Mouse (Mus musculus) adrenal gland, adult 8-10 months (tissue): ENCODE data around the gene H2-Eb2. TPM values are rescaled to one million over a fixed set of nuclear protein-coding genes. Genes with fewer than 3 reads are reported as not detected.

Experiments used
- DNase-seq: peaks from one replicate; pipeline ENCODE4 v3.0.0; 2022
- total RNA-seq, 4 experiments: library from RNA; stranded (reverse); gene quantifications; 2 replicates each; pipeline ENCODE4 v1.2.4; 2022

H2-Eb2 gene
- total RNA-seq, 4 experiments from 2014 or later = not detected

DNA sequence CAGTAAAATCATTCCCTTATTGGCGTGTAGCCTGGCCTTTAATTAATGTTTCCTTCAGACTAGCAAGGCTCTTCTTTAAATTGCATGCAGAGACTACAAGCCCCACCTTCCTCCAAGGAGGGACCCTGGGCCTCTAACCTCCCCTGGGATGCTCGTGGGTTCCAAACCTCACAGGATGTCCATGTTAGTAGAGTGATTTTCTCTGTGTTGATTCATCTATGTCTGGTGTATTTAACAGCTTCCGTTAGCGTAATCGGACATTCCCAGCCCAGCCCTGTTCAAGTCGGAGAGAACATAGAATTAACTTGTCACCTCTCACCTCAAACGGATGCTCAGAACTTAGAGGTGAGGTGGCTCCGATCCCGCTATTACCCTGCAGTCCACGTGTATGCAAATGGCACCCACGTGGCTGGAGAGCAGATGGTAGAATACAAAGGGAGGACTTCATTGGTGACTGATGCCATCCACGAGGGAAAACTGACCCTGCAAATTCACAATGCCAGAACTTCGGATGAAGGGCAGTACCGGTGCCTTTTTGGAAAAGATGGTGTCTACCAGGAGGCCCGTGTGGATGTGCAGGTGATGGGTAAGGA, 37.6 kb downstream of the H2-Eb2 start:
- no peak for DNase-seq

DNA sequence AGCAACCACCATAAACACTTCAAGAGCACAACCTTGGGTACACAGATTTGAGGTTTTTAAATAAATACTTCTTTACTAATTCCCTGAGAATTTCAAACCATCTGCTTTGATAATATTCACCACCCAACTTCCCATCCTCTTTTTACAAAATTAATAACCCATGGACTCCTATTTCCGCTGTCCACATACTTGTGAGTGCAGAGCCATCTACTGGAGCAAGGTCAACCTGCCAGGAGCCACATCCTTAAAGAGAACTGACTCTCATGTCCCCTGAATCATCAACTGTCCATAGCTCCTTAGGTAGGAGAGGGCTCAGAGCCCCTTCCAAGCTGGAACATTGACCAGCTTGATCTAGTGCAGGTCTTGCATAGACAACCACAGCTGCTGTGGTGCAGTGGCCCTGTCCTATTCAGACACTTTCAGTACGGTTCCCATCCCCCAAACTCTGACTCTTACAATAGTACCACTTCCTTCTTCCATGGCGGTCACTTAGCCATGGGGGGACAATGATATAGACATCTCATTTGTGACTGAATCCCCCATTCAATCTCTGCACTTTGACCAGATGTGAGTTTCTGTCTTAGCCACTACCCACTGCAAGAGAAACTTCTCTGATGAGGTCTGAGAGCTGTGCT, 38.3 kb downstream of the H2-Eb2 start:
- no peak for DNase-seq

DNA sequence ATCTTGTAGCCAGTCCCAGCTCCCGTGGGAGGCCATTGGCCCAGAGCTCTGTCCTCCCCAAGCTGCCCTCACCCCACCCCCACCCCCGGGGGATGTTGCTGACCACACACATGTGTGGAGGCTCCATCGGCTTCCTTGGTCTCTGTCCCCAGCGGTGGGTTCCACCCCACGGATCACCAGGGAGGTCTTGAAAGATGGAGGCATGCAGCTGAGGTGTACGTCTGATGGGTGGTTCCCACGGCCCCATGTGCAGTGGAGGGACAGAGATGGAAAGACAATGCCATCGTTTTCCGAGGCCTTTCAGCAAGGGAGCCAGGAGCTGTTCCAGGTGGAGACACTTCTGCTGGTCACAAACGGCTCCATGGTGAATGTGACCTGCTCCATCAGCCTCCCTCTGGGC, 39.6 kb downstream of the H2-Eb2 start:
- DNase-seq = no peak

DNA sequence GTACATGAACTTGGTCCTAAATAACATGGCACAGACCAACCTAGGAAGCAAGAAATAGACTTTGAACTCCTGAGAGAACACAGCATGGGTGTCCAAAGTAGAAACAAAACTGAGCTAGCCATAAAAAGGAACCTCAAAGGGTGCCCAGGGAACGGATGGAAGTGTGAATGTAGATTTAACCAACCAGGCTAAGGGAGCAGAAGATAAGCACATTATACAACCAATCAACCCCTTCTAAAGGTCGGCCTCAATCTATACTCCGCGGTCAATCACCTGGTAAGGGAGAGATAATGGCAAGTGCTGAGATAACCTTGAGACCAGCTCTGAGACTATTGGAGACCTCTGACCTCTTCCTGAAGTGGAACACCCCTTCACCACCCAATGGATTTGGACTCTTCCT, 45.1 kb downstream of the H2-Eb2 start:
- no peak for DNase-seq

DNA sequence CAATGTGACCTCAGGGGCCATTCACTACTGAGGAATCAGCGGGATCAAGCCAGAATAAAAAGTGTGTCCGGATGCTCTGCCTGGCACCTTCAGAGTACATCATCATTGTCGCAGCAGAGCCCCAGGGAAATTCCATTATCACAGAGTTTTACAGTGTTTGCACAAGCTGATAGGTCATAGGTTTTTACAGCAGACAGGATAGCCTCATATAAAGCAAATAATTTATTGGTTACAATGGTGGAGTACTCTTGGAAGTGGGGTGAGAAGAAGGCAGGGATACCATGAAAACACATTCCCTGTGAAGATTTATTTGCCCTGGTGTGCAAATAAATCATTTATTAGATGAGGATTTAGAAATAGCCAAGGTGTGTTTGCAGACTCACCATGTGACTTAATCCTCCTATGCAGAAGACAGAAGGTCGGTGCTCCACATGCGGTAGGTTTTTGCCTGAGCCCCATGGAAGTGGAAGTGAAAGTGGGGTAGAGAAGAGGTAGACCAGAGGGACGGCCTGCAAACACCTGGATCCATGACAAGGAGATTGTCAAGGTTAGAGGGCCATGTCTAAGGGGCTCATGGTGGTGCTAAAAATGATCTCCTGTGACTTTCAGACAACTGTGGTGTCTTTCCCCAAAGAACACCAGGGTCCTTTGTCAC, 47.7 kb downstream of the H2-Eb2 start:
- DNase-seq = no peak

DNA sequence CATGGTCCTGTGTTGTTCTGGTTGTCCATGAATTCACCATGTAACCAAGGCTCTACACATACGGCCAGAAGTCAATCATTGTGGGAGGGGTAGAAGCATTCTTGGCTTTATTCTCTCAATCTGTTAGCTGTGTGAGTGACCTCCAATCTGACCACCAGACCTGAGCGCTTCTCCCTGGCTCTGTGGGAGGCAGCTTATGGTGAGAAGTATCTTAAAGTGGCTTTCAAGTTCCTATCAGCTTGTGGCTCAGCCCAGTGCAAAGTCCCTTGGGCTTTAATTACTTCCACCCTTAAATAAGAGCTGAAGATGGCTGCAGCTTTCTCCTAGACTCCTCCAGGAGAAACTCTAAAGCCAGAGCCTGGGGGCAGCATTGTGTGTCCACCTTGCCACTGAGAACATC, 51.4 kb downstream of the H2-Eb2 start, which contains the start of gene Btnl1:
Btnl1 (plus strand) TSS at position 286 of the 400 bp plus-strand sequence.
- DNase-seq = no peak

DNA sequence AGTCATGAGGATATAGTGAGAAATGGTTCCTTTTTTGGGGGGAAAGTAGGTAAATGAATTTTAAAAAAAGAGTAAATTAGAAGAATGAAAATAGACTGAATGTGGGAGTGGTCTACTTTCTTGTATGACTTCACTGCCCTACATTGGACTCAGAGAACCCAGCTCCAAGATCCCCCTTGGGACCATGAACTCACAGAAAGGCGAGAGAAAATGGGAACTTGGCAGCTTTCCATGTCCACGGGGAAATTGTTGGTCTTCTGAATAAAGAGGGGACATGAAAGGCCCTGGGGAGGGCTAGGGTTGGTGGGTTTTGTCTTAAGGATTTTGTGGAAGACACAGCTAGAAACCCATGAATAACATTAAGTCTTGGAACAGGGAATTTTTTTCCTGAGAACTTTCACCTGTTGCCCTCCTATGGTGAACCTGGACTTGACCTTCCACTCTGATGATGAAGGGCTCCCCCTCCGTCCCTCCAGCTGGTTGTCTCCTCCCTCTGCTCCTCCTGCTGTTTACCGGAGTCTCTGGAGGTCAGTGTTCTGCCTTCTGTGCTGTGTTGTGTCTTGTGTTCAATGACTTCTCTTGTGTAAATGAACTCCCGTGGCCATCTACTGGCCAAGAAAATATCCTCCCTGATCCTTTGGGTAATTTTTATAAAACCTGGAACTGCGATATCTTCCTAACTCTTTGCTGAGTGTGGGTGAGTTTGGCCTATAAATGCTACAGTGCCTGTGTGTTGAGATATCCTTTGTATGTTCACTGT, 52.2 kb downstream of the H2-Eb2 start:
- DNase-seq = no peak

DNA sequence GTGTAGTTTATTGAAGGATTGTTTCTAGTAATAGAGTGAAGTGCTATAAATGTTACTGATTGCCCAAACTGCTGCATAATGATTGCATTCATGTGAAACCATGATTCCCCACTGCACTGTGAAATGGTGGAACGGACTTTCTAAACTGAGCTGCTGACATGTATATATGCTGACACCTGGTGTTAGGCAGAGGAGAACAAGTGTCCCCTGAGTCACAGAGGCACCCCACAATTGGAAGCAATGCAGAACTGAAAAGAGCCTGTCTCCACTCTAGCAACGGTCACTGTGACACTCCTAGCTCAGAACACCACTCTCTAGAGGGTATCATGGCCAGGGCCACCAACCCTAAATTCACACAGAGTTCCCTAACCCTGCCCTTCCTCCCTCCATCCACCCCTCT, 53.3 kb downstream of the H2-Eb2 start:
- no peak for DNase-seq

DNA sequence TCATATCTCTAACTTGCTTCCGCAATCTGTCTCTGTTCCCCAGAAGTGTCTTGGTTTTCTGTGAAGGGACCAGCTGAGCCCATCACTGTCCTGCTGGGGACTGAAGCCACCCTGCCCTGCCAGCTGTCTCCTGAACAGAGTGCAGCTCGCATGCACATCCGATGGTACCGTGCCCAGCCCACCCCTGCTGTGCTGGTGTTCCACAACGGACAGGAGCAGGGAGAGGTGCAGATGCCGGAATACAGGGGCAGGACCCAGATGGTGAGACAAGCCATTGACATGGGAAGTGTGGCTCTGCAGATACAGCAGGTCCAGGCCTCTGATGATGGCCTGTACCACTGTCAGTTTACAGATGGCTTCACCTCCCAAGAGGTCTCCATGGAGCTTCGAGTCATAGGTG, 54.0 kb downstream of the H2-Eb2 start:
- no peak for DNase-seq

DNA sequence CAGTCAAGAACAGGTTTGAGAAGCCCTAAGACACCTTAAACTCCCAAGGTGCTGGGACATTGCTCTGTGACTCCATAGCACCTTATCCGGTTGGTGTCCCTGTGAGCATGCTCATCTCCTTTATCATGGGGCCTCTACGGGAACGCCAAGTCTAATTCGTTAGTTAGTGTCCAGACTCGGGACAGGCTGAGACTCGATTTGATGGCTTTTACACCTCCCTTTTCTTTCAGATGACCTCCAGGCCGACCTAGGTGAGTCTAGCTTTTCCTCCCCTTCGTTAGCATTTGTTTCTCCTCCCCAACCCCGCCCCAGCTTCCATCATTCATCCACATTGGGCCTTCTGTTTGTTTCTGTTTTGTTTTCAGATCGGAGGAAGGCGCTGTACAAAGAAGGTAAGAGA, 56.4 kb downstream of the H2-Eb2 start:
- DNase-seq = no peak

DNA sequence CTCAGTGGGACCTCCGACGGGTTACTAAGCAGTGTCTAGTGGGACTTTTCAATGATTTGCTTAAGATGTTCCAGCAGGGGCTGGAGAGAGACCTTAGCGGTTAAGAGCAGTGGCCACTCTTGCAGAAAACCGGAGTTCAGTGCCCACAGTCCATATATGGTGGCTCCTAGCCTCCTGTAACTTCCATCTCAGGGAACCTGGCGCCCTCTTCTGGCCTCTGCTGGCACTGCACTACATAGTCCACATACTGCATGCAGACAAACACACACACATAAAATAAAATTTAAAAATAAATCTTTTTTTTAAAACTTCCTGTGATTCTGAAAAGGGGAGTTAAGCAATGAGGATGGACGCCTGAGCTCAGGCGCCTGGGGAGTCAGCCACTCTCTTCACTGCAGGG, 57.7 kb downstream of the H2-Eb2 start:
- no peak for DNase-seq

DNA sequence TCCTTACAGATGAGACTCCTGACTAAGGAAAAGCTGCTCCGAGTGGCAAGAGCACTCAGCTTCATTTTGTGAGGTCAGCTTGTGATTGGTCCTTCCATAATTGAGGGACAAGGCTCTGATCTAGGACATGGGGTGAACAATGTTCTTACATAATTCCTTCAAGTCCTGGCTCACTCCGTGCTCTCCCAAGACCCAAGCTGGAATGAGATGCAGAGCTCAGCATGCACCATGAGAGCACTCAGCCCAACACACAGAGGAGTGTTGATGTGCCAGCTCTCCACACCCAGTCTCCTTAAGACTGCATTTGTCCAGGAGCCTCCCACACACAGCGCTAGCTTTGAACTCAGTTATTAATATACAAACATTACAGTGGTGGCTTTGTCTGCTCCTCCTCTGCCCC, 59.2 kb downstream of the H2-Eb2 start:
- no peak for DNase-seq

DNA sequence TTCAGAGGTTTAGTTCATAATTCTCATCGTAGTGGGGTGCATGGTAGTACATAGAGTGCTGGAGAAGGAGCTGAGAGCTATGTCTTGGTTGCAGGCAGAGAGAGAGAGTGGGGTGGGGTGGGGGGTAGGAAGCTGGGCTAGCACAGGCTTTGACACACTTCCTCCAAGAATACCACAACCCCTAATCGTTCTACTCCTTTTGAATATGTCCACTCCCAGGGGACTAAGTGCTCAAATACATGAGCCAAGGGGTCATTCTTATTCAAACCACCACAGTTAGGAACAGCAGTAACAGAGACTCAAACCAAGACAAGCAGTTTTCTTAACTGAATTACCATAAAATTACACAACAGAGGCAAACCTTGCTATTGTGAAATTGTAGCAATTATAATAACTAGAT, 61.2 kb downstream of the H2-Eb2 start:
- DNase-seq = no peak

DNA sequence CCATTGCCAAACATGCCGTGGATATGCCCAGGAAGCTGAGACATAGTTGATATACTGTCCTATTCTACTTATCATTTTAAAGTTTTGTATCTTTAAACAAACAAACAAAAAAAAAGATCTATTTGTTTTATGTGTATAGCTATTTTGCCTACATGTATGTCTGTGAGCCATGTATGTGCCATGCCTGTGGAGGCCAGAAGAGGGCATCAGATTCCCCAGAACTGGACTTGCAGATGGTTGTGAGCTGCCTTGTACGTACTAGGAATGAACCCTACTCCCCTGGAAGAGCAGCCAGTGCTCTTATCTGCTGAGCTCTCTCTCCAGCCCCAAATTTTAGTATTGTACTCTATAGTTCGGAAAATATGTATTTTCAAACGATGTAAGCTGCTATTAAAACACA, 63.0 kb downstream of the H2-Eb2 start:
- peak; percentile 18 for DNase-seq

Other genes with a start within 250 kb of the H2-Eb2 start
- gene H2-Oa, start 233.3 kb upstream of the H2-Eb2 start, total RNA-seq = 1 to 10 TPM in 1 of 4 experiments, under 1 TPM in 3; 0.24 to 1.1 (median 0.64) TPM
- gene H2-DMa, start 206.1 kb upstream of the H2-Eb2 start, total RNA-seq = 10 to 100 TPM; 12.2 to 24.6 (median 21.1) TPM
- gene Brd2, start 203.0 kb upstream of the H2-Eb2 start, total RNA-seq = 100 to 1,000 TPM; 185 to 240 (median 215) TPM
- gene H2-DMb2, start 182.4 kb upstream of the H2-Eb2 start, total RNA-seq = 1 to 10 TPM; 2.0 to 4.5 (median 4.0) TPM
- gene H2-DMb1, start 172.6 kb upstream of the H2-Eb2 start, total RNA-seq = 10 to 100 TPM in 2 of 4 experiments, 1 to 10 TPM in 2; 5.2 to 11.5 (median 10.5) TPM
- gene Tap1, start 138.1 kb upstream of the H2-Eb2 start, total RNA-seq = 10 to 100 TPM; 19.5 to 22.2 (median 21.3) TPM
- 10 to 100 TPM; 16.7 to 30.6 (median 25.5) TPM for gene Psmb9, start 137.9 kb upstream of the H2-Eb2 start, total RNA-seq
- 10 to 100 TPM; 30.4 to 41.2 (median 36.4) TPM for gene Psmb8, start 127.9 kb upstream of the H2-Eb2 start, total RNA-seq
- 10 to 100 TPM; 53.9 to 71.1 (median 67.2) TPM for gene Tap2, start 122.1 kb upstream of the H2-Eb2 start, total RNA-seq
- 1 to 10 TPM; 1.3 to 1.8 (median 1.5) TPM for gene H2-Ob, start 86.8 kb upstream of the H2-Eb2 start, total RNA-seq
- 100 to 1,000 TPM in 3 of 4 experiments, 10 to 100 TPM in 1; 62.4 to 146 (median 115) TPM for gene H2-Ab1, start 68.0 kb upstream of the H2-Eb2 start, total RNA-seq
- 100 to 1,000 TPM in 3 of 4 experiments, 10 to 100 TPM in 1; 77.6 to 181 (median 140) TPM for gene H2-Aa, start 37.8 kb upstream of the H2-Eb2 start, total RNA-seq
- gene H2-Eb1, start 19.8 kb upstream of the H2-Eb2 start, total RNA-seq = 100 to 1,000 TPM in 3 of 4 experiments, 10 to 100 TPM in 1; 83.6 to 191 (median 159) TPM
- gene Btnl2, start 29.2 kb downstream of the H2-Eb2 start, total RNA-seq = under 1 TPM; 0.40 to 0.90 (median 0.57) TPM
- gene Btnl1, start 51.5 kb downstream of the H2-Eb2 start, total RNA-seq = not detected
- gene BC051142, start 73.2 kb downstream of the H2-Eb2 start, total RNA-seq = 1 to 10 TPM; 1.7 to 8.6 (median 5.6) TPM
- not detected for gene Btnl4, start 151.7 kb downstream of the H2-Eb2 start, total RNA-seq
- not detected for gene Btnl6, start 191.7 kb downstream of the H2-Eb2 start, total RNA-seq
- gene Notch4, start 238.6 kb downstream of the H2-Eb2 start, total RNA-seq = 10 to 100 TPM; 25.8 to 39.8 (median 36.6) TPM